Mouse (Mus musculus) midbrain, postnatal 0 days (tissue): ENCODE results near the gene Fnip1. TPM values are rescaled to one million over a fixed set of nuclear protein-coding genes. Genes with fewer than 3 reads are reported as not detected.

Experiments used
- ATAC-seq: fragments of 200-750 bp; cut with Nextera tagmentation; 2 replicates; pipeline ENCODE4 v1.8.0; 2017; ENCODE audit warnings: moderate number of reproducible peaks, mild to moderate bottlenecking, moderate TSS enrichment, moderate library complexity; ENCODE audit not compliant: low FRiP score
- DNase-seq: peaks from one replicate; pipeline ENCODE4 v3.0.0-alpha.2; 2015; ENCODE audit warnings: low spot score
- H3K27ac ChIP-seq: fragments of 300-500 bp; sonication (generic); 2 replicates; pipeline ENCODE4 v1.5.1; 2014; ENCODE audit warnings: low read depth, mild to moderate bottlenecking, low read length, mixed read lengths
- H3K27me3 ChIP-seq: fragments of 300-500 bp; sonication (generic); 2 replicates; pipeline ENCODE4 v1.6.1; 2014; ENCODE audit warnings: low read length, control low read depth, mixed read lengths; ENCODE audit not compliant: insufficient read depth
- H3K36me3 ChIP-seq: fragments of 300-500 bp; sonication (generic); 2 replicates; pipeline ENCODE4 v1.6.1; 2014; ENCODE audit warnings: low read length, control low read depth, mixed read lengths; ENCODE audit not compliant: insufficient read depth
- H3K4me1 ChIP-seq: fragments of 300-500 bp; sonication (generic); 2 replicates; pipeline ENCODE4 v1.6.1; 2014; ENCODE audit warnings: mild to moderate bottlenecking, control low read depth, antibody characterized with exemption, low read length, mixed read lengths; ENCODE audit not compliant: insufficient read depth
- H3K4me2 ChIP-seq: fragments of 300-500 bp; sonication (generic); 2 replicates; pipeline ENCODE4 v1.6.1; 2014; ENCODE audit warnings: low read depth, mild to moderate bottlenecking, low read length, mixed read lengths; ENCODE audit not compliant: poor library complexity, severe bottlenecking
- H3K4me3 ChIP-seq: fragments of 300-500 bp; sonication (generic); 2 replicates; pipeline ENCODE4 v1.5.1; 2014; ENCODE audit warnings: low read depth, mild to moderate bottlenecking, low read length, moderate library complexity
- H3K9ac ChIP-seq: fragments of 300-500 bp; sonication (generic); replicated peaks from 2 replicates; pipeline ENCODE4 v1.6.1; 2014; ENCODE audit warnings: mild to moderate bottlenecking, low read length, moderate library complexity, mixed read lengths; ENCODE audit not compliant: poor library complexity, severe bottlenecking
- H3K9me3 ChIP-seq: fragments of 300-500 bp; sonication (generic); 2 replicates; pipeline ENCODE4 v1.6.1; 2016; ENCODE audit warnings: low read length, control low read depth
- CTCF ChIP-seq: IDR thresholded peaks from 2 replicates; pipeline ENCODE4 v1.5.1; 2016; ENCODE audit warnings: antibody characterized with exemption, mild to moderate bottlenecking
- WGBS: fragments of 180-500 bp; shearing (Covaris S2); extraction: QIAGEN DNeasy Blood & Tissue Kit; methylation state at CpG from one replicate; pipeline ENCODE4 v1.1.7; 2014; 5-methylcytosine and 5-hydroxymethylcytosine counted together
- polyA plus RNA-seq: library from polyadenylated mRNA; unstranded; fragments of >200 nt; fragmentation: Nextera tagmentation; extraction: Ambion mirVana; gene quantifications from 2 replicates; pipeline ENCODE4 v1.2.1, GENCODE M21; 2015
- total RNA-seq: library from RNA; depleted of rRNA; stranded (reverse); fragments of >200 nt; gene quantifications from 2 replicates; pipeline ENCODE4 v1.2.3, GENCODE M21; 2014

Gene Fnip1
- total and polyA plus RNA-seq, 2 experiments from 2014 or later, result 7.7 to 20.4 TPM

GRCm38 (mm10) chr11:54404885-54405284 lies 33.1 kb upstream of the Fnip1 start:
- Histone ChIP-seq H3K4me3 (no peak overlapping the region), H3K9ac (no peak overlapping the region), H3K4me1 (no peaks in the 10 kb centered on the region), H3K27me3 (no peaks in the 10 kb centered on the region), H3K36me3 (no peaks in the 10 kb centered on the region), H3K9me3 (no peaks in the 10 kb centered on the region), H3K4me2 (no peak overlapping the region), H3K27ac (no peak overlapping the region)
- no peak for TF ChIP-seq CTCF
- DNase-seq, result no peak
- ATAC-seq, result no peak
- 82% methylated on average over 4 of the region's 4 CpGs for WGBS

GRCm38 (mm10) chr11:54406930-54407546 lies 31.0 kb upstream of the Fnip1 start:
- Histone ChIP-seq H3K36me3 (no peaks in the 10 kb centered on the region), H3K9ac (no peak overlapping the region), H3K9me3 (no peaks in the 10 kb centered on the region), H3K4me1 (no peaks in the 10 kb centered on the region), H3K4me3 (no peak overlapping the region), H3K27ac (no peak overlapping the region), H3K27me3 (no peaks in the 10 kb centered on the region), H3K4me2 (no peak overlapping the region)
- no peak for ATAC-seq
- no peak for TF ChIP-seq CTCF
- DNase-seq, result no peak
- WGBS, result 87% methylated on average over 4 of the region's 4 CpGs

GRCm38 (mm10) chr11:54410612-54411011 lies 27.4 kb upstream of the Fnip1 start:
- Histone ChIP-seq H3K9ac (no peak overlapping the region), H3K9me3 (no peaks in the 10 kb centered on the region), H3K27ac (no peak overlapping the region), H3K4me2 (no peak overlapping the region), H3K27me3 (no peaks in the 10 kb centered on the region), H3K4me3 (no peak overlapping the region), H3K4me1 (no peaks in the 10 kb centered on the region), H3K36me3 (no peaks in the 10 kb centered on the region)
- DNase-seq (no peak), ATAC-seq (no peak)
- peak; percentile 45 for TF ChIP-seq CTCF

- Histone ChIP-seq H3K9me3 (no peaks in the 10 kb centered on the region), H3K27me3 (no peaks in the 10 kb centered on the region), H3K4me1 (no peaks in the 10 kb centered on the region), H3K9ac (no peak overlapping the region), H3K36me3 (no peaks in the 10 kb centered on the region), H3K4me3 (no peak overlapping the region), H3K4me2 (no peak overlapping the region), H3K27ac (no peak overlapping the region)
- ATAC-seq (no peak), DNase-seq (peak; percentile 49)
- WGBS, result 22% methylated on average over 6 of the region's 6 CpGs
- no peak for TF ChIP-seq CTCF
Measured at GRCm38 (mm10) chr11:54413017-54413416, 25.0 kb upstream of the Fnip1 start.

GRCm38 (mm10) chr11:54423007-54423406 lies 15.0 kb upstream of the Fnip1 start:
- no peaks in the 10 kb centered on the region for H3K36me3 ChIP-seq
- H3K4me1 ChIP-seq, result no peaks in the 10 kb centered on the region
- no peak overlapping the region for H3K4me2 ChIP-seq
- DNase-seq (no peak), ATAC-seq (no peak)
- WGBS, result 84% methylated on average over 4 of the region's 4 CpGs
- no peak overlapping the region for H3K27ac ChIP-seq
- no peaks in the 10 kb centered on the region for H3K27me3 ChIP-seq
- no peak overlapping the region for H3K9ac ChIP-seq
- 0 out of 2 replicates have a peak, but pooled peaks have one; percentile 17 for TF ChIP-seq CTCF
- no peak overlapping the region for H3K4me3 ChIP-seq
- H3K9me3 ChIP-seq, result no peaks in the 10 kb centered on the region

- 86% methylated on average over 5 of the region's 5 CpGs for WGBS
- Histone ChIP-seq H3K27ac (no peak overlapping the region), H3K9ac (no peak overlapping the region), H3K36me3 (no peaks in the 10 kb centered on the region), H3K4me2 (no peak overlapping the region), H3K9me3 (no peaks in the 10 kb centered on the region), H3K4me1 (no peaks in the 10 kb centered on the region), H3K4me3 (no peak overlapping the region), H3K27me3 (no peaks in the 10 kb centered on the region)
- ATAC-seq (no peak), DNase-seq (no peak)
- no peak for TF ChIP-seq CTCF
Measured at GRCm38 (mm10) chr11:54426267-54426666, 11.7 kb upstream of the Fnip1 start.
